Mouse (Mus musculus) kidney, embryonic 16.5 days (tissue): Measurements from ENCODE around the gene Zfyve27. TPM values are rescaled to one million over a fixed set of nuclear protein-coding genes. Genes with fewer than 3 reads are reported as not detected.

ENCODE experiments used
- ATAC-seq: fragments of 200-750 bp; cut with Nextera tagmentation; 2 replicates; pipeline ENCODE4 v1.8.0; 2017; ENCODE audit warnings: moderate TSS enrichment; ENCODE audit not compliant: low FRiP score, low TSS enrichment
- H3K27ac ChIP-seq: fragments of 300-500 bp; sonication (generic); 2 replicates; pipeline ENCODE4 v1.5.1; 2014; ENCODE audit warnings: low read length
- H3K27me3 ChIP-seq: fragments of 300-500 bp; sonication (generic); 2 replicates; pipeline ENCODE4 v1.6.1; 2014; ENCODE audit warnings: low read length, control low read depth, mixed read lengths; ENCODE audit not compliant: insufficient read depth
- H3K36me3 ChIP-seq: fragments of 300-500 bp; sonication (generic); 2 replicates; pipeline ENCODE4 v1.6.1; 2014; ENCODE audit warnings: low read length, control low read depth, mixed read lengths; ENCODE audit not compliant: insufficient read depth
- H3K4me1 ChIP-seq: fragments of 300-500 bp; sonication (generic); 2 replicates; pipeline ENCODE4 v1.6.1; 2014; ENCODE audit warnings: low read length, control low read depth, mixed read lengths; ENCODE audit not compliant: insufficient read depth
- H3K4me2 ChIP-seq: fragments of 300-500 bp; sonication (generic); replicated peaks from 2 replicates; pipeline ENCODE4 v1.6.1; 2014; ENCODE audit warnings: low read depth, low read length
- H3K4me3 ChIP-seq: fragments of 300-500 bp; sonication (generic); 2 replicates; pipeline ENCODE4 v1.5.1; 2014; ENCODE audit warnings: mild to moderate bottlenecking, low read length
- H3K9ac ChIP-seq: fragments of 300-500 bp; sonication (generic); replicated peaks from 2 replicates; pipeline ENCODE4 v1.6.1; 2014; ENCODE audit warnings: low read length
- H3K9me3 ChIP-seq: fragments of 300-500 bp; sonication (generic); 2 replicates; pipeline ENCODE4 v1.6.1; 2016; ENCODE audit warnings: low read length, control low read depth
- WGBS: fragments of 180-500 bp; shearing (Covaris S2); extraction: QIAGEN DNeasy Blood & Tissue Kit; methylation state at CpG from one replicate; pipeline ENCODE4 v1.1.7; 2014; 5-methylcytosine and 5-hydroxymethylcytosine counted together
- polyA plus RNA-seq: library from polyadenylated mRNA; unstranded; fragments of >200 nt; fragmentation: Nextera tagmentation; extraction: Ambion mirVana; gene quantifications from 2 replicates; pipeline ENCODE4 v1.2.1, GENCODE M21; 2015

Zfyve27 gene
- polyA plus RNA-seq, 1 experiment from 2014 or later: 33.2 TPM

DNA sequence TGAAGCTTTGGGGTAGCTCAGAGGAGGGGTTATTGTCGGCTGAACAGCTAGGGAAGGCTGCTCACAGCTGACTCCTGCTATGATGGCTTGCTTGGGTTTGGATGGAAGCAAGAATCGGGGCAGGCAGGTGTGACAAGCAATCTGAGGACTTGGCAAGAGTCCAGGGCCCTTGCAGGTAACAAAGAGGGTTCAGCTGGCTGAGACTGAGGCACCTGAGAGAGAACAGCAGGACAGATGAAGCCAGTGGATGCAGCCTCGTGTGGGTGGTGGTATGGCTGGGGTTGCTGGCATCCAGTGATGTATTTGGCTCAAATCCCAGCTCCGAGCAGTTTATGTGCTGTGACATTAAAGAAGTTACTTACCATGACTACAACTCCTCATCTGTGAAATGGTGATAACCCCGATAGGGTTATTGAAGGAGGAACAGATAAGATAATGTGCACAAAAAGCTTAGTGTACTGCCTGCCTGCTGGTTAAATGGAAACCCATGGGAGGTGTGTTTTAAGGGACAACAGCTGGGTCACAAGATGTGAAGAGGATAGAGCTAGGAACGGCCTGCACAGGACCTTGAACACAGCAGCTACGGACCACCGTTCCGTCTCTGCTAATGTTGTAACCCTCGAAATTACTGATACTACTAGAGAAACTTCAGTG lies 5.7 kb downstream of the Zfyve27 start:
- Histone ChIP-seq H3K9me3 (no peaks in the 10 kb centered on the region), H3K36me3 (no peaks in the 10 kb centered on the region), H3K27ac (peak overlapping the region; percentile 51), H3K27me3 (peaks cover 8% of the 10 kb centered on the region; the same call in 1 of the 2 replicates), H3K4me3 (no peak overlapping the region), H3K4me2 (peak overlapping the region; percentile 91), H3K4me1 (peaks cover 27% of the 10 kb centered on the region), H3K9ac (no peak overlapping the region)
- WGBS: 60% methylated on average over 10 of the region's 10 CpGs
- peak; percentile 47 for ATAC-seq

DNA sequence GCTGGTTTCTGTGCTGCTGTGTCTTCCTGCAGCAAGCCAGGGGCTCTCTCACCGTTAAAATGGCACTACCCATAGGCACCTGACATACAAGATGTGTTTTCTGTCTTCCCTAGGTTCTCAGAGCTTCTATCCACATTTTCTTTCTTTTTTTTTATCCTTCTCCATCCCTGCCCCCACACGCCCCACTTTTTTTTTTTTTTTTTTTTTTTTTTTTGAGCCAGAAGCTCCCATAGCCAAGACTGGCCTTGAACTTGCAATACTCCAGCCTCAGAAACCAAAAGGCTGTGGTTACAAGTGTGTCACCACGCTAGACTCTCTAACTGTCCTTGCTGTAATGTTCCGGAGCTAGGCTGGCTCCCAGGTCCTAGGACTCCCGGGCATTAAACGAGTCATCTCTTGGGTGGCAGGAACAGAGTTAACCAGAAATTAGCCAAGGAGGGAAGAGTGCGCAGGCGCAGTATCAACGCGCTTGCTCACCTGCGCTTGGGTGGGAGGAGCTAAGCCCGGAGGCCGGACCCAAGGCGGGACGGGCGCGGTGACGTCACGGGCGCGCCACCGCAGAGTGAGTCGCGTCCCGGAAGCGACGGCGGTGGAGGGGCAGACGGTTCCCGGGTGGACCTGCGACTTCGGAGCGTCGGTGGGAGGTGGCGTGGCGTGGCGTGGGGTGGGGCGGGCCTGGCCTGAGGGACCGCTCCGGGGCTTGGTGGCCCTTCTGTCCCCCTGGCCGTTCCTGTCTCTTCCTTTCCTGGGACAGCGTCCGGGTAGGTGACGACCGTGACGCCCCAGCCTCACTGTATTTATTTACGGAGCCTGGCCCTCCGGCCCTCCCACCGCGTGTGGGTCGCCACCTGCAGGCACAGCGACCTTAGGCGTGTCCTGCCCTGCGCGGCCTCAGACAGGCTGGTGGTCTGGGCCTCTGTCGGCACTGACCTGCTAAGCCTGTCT lies 6.5 kb downstream of the Zfyve27 start:
- Histone ChIP-seq H3K4me1 (peaks cover 27% of the 10 kb centered on the region), H3K27me3 (peaks cover 8% of the 10 kb centered on the region; the same call in 1 of the 2 replicates), H3K36me3 (no peaks in the 10 kb centered on the region), H3K4me2 (peak overlapping the region; percentile 91), H3K4me3 (peak overlapping the region; percentile 96), H3K9ac (peak overlapping the region; percentile 90), H3K9me3 (no peaks in the 10 kb centered on the region), H3K27ac (peak overlapping the region; percentile 51)
- ATAC-seq: peak; percentile 84
- 2% methylated on average over 49 of the region's 56 CpGs for whole genome bisulfite sequencing

- ATAC-seq: no peak
- Histone ChIP-seq H3K9me3 (no peaks in the 10 kb centered on the region), H3K27me3 (no peaks in the 10 kb centered on the region), H3K4me1 (peaks cover under 1% of the 10 kb centered on the region; the same call in 1 of the 2 replicates), H3K36me3 (peaks cover 23% of the 10 kb centered on the region), H3K4me2 (no peak overlapping the region), H3K4me3 (no peak overlapping the region), H3K27ac (no peak overlapping the region), H3K9ac (no peak overlapping the region)
- WGBS: 88% methylated on average over 7 of the region's 7 CpGs
These were observed 13.1 kb downstream of the Zfyve27 start for GRCm38 (mm10) chr19:42176841-42177240.

GRCm38 (mm10) chr19:42177461-42177860 lies 13.7 kb downstream of the Zfyve27 start:
- Histone ChIP-seq H3K36me3 (peaks cover 25% of the 10 kb centered on the region), H3K4me3 (no peak overlapping the region), H3K9ac (no peak overlapping the region), H3K27me3 (no peaks in the 10 kb centered on the region), H3K9me3 (no peaks in the 10 kb centered on the region), H3K27ac (no peak overlapping the region), H3K4me2 (no peak overlapping the region), H3K4me1 (no peaks in the 10 kb centered on the region)
- no peak for ATAC-seq
- WGBS: 92% methylated on average over 2 of the region's 2 CpGs

DNA sequence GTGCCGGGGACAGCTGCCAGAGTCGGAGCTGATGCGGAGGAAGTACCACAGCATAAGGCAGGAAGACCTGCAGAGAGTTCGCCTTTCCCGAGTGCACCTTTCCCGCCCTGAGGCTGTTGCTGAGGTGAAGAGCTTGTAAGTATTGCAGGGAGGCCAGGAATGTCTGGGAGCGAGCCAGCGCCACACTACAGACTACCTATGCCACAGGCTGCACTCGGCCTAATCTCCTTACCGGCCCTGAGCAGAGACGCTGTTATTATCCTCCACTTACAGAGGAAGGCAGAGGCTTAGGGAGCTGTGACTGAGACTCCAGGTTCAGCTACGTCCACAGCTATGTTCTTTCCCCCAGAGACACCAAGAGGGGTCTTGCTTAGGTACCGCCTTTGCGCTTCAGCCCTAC lies 15.6 kb downstream of the Zfyve27 start:
- WGBS: 87% methylated on average over 14 of the region's 14 CpGs
- Histone ChIP-seq H3K9me3 (no peaks in the 10 kb centered on the region), H3K4me3 (no peak overlapping the region), H3K4me2 (no peak overlapping the region), H3K4me1 (no peaks in the 10 kb centered on the region), H3K9ac (no peak overlapping the region), H3K27me3 (no peaks in the 10 kb centered on the region), H3K36me3 (peaks cover 43% of the 10 kb centered on the region), H3K27ac (no peak overlapping the region)
- ATAC-seq: no peak

DNA sequence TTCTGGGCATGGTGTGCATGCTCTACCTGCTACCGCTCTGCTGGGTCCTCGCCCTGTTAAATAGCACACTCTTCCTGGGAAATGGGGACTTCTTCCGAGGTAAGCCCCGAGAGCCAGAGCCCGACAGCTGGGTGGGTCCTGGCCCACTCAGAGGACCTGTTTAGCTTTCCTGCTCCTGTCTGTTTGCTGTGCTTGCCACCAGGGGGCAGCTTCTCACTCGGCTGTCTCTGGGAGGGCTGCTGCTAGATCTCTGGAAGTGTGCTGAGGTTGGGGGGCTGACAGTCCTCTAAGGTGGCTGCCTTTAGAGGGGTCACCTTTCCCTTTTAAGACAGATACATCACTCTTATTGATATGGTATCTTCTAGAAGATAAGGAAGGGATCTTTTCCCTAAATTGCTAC lies 18.9 kb downstream of the Zfyve27 start:
- no peak for ATAC-seq
- no peaks in the 10 kb centered on the region for H3K9me3 ChIP-seq
- H3K27me3 ChIP-seq: no peaks in the 10 kb centered on the region
- H3K4me2 ChIP-seq: no peak overlapping the region
- H3K4me1 ChIP-seq: no peaks in the 10 kb centered on the region
- H3K9ac ChIP-seq: no peak overlapping the region
- H3K4me3 ChIP-seq: no peak overlapping the region
- WGBS: 63% methylated on average over 6 of the region's 6 CpGs
- no peak overlapping the region for H3K27ac ChIP-seq
- peaks cover 47% of the 10 kb centered on the region for H3K36me3 ChIP-seq

DNA sequence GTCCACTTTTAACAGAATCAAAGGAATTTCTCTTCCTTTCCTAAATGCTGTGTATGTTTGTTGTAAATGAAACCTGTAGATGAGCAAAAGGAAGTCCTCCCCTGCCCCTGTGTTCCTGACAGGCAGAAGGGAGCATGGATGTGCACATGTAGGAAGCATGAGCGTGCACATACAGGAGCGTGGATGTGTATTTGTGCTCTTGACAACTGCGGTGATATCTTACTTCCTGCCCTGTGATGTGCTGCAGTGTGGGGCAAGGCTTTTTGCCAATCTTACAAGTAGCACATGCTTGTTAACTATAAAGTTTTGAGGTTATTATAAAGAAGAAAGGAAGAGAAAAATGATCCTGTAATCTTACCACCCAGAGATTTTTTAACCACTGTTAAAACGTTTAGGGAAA lies 26.0 kb downstream of the Zfyve27 start:
- H3K4me3 ChIP-seq: no peak overlapping the region
- H3K27ac ChIP-seq: no peak overlapping the region
- WGBS: 67% methylated on average over 4 of the region's 4 CpGs

GRCm38 (mm10) chr19:42190494-42190893 lies 26.7 kb downstream of the Zfyve27 start:
- no peak overlapping the region for H3K4me3 ChIP-seq
- no peaks in the 10 kb centered on the region for H3K9me3 ChIP-seq
- no peaks in the 10 kb centered on the region for H3K27me3 ChIP-seq
- no peaks in the 10 kb centered on the region for H3K4me1 ChIP-seq
- 18% methylated on average over 5 of the region's 5 CpGs for WGBS
- no peak overlapping the region for H3K9ac ChIP-seq
- H3K36me3 ChIP-seq: peaks cover 23% of the 10 kb centered on the region
- H3K4me2 ChIP-seq: no peak overlapping the region
- no peak overlapping the region for H3K27ac ChIP-seq
- ATAC-seq: 0 out of 2 replicates have a peak, but pooled peaks have one; percentile 69

More for the DNA sequence above, 26.0 kb downstream of the Zfyve27 start:
- Histone ChIP-seq H3K9ac (no peak overlapping the region), H3K9me3 (no peaks in the 10 kb centered on the region), H3K27me3 (no peaks in the 10 kb centered on the region), H3K4me1 (no peaks in the 10 kb centered on the region), H3K4me2 (no peak overlapping the region), H3K36me3 (peaks cover 23% of the 10 kb centered on the region)
- ATAC-seq: no peak

DNA sequence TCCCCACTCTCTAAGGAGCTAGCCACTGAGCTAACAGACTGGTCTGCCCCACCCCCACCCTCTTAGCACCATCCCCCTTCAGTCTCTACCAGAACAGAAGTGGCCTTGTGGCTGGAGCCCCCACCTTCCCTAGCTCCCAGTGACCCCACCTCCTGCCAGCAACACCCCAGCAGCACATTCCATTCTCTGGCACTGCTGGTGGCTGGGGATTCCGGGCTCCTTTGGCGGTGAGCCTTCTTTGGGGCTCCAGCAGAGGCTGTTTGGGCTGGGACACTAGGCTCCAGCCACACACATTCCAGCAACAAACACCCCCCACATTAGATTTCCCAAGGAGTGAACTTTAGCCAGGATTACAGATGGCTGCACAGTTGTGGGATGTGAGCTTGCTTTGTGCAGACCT lies 29.6 kb downstream of the Zfyve27 start:
- no peak overlapping the region for H3K27ac ChIP-seq
- WGBS: 70% methylated on average over 2 of the region's 2 CpGs

More for the DNA sequence above, 29.6 kb downstream of the Zfyve27 start:
- Histone ChIP-seq H3K27me3 (0 out of 2 replicates have a peak, but pooled peaks cover 2% of the 10 kb centered on the region), H3K9me3 (no peaks in the 10 kb centered on the region), H3K9ac (no peak overlapping the region), H3K36me3 (peaks cover 19% of the 10 kb centered on the region), H3K4me3 (no peak overlapping the region), H3K4me1 (peaks cover 9% of the 10 kb centered on the region; the same call in 1 of the 2 replicates), H3K4me2 (no peak overlapping the region)
- ATAC-seq: no peak
